Mouse (Mus musculus): ENCODE measurements around the gene Pdcd7. TPM values are rescaled to one million over a fixed set of nuclear protein-coding genes. Genes with fewer than 3 reads are reported as not detected.
"Not testable (repeated sequence)": the region's sequence is repeated elsewhere in the genome, so short reads cannot be mapped to it uniquely, and the experiment has no call there.

Pdcd7 gene
- 10 to 100 TPM; 18.0 to 18.6 TPM for total RNA-seq (2021)
- long read RNA-seq, experiment 1, transcript Pdcd7-201 (5 exons, 2,419 nt) = major isoform, 21 of 21 reads
- long read RNA-seq, experiment 1, partial matches to known transcripts = 0 of 21 reads
- long read RNA-seq, experiment 1, other reads (novel, unspliced or antisense) = 0 of 21 reads
- long read RNA-seq, experiment 2, transcript Pdcd7-201 (5 exons, 2,419 nt) = major isoform, 83 of 95 reads
- long read RNA-seq, experiment 2, partial matches to known transcripts = 9 of 95 reads
- long read RNA-seq, experiment 2, other reads (novel, unspliced or antisense) = 3 of 95 reads

DNA sequence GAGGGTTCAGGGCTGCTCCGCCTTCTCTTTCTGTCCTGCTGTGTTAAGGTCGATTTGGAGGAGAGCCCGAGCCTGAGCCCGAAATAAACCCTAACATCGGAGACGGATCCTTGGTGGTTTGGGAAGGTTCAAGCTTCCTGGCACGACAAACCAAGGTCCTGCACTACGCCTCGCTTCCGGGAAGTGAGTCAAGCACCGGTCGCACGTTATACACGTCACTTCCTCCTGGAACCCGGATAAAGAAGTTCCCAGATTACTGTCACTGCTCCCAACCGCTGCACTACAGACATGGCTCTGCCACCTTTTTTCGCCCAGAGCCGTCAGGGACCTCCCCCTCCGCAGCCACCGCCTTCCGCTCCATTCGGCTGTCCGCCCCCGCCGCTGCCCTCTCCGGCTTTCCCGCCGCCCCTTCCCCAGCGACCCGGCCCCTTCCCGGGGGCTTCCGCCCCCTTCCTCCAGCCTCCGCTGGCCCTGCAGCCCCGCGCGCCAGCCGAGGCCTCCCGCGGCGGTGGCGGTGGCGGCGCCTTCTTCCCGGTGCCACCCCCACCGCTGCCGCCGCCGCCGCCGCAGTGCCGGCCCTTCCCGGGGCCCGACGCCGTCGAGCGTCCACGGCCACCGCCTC, at the start of gene Pdcd7:
Pdcd7 (plus strand) TSS at position 251 of the 622 bp plus-strand sequence.
- peak; percentile 92 to 93 for DNase-seq (ENCODE audit: low spot score in 2 of 2)

GRCm38 (mm10) chr9:65297056-65297455, 48.8 kb upstream of the Pdcd7 start:
- DNase-seq (ENCODE audit: low spot score in 2 of 2) = no peak

DNA sequence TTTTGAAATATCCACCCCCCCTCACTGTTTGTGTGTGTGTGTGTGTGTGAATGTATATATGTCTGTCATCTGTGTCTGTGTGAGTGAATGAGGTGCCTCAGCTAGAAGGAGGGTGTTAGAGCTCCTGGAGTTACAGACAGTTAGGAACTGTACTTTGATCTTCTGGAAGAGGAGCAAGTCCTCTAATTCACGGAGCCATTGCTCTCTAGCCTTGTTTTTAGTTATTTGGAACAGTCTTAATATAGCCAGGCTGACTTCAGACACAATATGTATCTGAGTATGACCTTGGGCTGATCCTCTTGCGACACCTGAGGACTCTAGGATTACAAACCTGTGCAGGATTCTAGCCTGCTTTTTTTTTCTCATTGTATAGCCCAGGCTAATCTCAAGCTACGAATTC, 47.1 kb upstream of the Pdcd7 start:
- DNase-seq (ENCODE audit: low spot score in 2 of 2) = no peak

- no peak for DNase-seq (ENCODE audit: low spot score in 2 of 2)
Observed at GRCm38 (mm10) chr9:65299650-65300049, 46.3 kb upstream of the Pdcd7 start.

DNA sequence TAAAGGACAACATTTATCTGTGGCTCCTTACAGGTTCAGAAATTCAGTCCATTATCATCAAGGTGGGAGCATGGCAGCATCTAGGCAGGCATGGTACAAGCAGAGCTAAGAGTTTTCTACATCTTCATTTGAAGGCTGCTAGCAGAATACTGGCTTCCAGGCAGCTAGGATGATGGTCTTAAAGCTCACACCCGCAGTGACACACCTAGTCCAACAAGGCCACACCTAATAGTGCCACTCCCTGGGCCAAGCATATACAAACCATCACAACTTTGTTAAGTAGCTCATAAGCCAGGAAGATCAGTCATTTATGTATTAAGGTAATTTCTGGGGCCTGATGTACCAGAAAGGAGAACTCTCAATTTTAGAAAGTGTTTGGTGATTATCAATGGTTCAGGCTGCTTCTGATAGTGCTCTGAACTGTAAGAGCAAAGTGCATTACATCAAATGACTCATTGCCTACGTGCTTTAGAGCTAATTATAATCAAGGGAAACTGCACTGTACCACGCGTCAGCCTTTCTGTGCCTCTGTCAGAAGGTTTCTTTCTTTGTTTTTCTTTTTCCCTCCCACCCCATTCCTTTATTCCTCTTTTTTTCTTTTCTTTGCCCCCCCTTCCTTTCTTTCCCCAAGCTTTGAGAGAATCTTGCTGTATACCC, 43.4 kb upstream of the Pdcd7 start:
- no peak for DNase-seq (ENCODE audit: low spot score in 2 of 2)

- no peak for DNase-seq (ENCODE audit: low spot score in 2 of 2)
Observed at GRCm38 (mm10) chr9:65303586-65303985, 42.3 kb upstream of the Pdcd7 start.

DNA sequence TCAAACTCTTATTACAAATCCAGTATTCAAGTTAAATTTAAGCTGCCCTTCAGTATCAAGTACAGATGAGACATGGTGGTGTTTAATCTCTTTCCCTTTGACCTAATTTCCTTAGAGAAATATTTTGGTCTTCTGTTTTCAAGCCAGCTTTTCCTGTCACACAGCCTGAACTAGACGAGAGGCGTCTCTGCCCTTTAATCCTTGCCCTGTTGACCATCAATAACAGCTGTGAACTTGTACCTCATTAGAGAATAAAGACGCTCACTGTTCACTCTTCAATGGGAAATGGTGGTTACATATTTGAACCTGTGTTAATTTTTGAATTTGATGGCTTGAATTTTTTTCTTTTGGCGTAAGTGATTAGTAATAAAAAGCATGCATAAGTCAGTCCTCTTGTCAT, 41.6 kb upstream of the Pdcd7 start:
- DNase-seq (ENCODE audit: low spot score in 2 of 2) = no peak

DNA sequence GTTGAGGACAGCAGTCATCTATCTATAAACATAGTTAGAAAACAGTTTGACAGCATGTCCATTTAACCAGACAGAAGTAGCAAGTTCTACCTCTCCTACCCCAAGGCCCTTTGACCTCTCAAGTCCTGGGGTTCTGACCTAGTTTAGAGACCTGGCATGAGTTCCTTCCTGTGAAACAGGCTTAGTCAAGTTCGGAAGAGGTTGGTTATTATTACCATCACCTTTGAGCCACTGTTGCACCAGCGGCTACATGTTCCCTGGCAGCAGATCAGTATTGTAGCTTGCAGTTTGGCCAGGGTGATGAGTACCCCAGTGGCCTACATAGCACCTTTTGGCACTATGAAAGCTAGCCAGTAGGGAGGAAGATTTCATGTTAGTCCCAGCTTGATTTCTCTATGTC, 39.2 kb upstream of the Pdcd7 start:
- no peak for DNase-seq (ENCODE audit: low spot score in 2 of 2)

- DNase-seq (ENCODE audit: low spot score in 2 of 2) = no peak
Observed at GRCm38 (mm10) chr9:65308011-65308410, 37.9 kb upstream of the Pdcd7 start.

DNA sequence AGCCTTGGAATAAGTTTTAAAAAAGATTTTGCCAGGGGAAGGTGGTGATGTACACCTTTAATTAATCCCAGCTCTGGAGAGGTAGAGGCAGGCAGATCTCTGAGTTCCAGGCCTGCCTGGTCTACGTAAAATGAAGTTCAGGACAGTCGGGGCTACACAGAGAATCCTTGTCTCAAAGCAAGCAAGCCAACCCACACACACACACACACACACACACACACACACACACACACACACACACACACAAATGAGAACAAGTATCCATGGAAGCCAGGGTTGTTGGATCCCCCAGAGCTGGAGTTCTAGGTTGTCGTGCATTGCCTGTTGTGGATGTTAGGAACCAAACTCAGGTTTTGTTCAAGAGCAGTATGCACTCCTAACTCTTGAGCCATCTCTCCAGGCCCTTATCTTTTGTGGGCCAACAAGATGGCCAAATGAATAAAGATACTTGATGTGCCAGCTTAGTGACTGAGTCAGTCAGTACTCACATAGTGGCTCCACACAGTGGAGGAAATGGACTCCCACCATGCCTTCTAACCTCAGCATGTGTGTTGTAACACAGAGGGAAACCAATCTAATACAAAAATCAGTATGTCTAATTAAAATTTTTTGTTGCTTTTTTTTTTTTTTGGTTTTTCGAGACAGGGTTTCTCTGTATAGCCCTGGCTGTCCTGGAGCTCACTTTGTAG, 33.1 kb upstream of the Pdcd7 start:
- DNase-seq (ENCODE audit: low spot score in 2 of 2) = no peak

GRCm38 (mm10) chr9:65313846-65314245, 32.1 kb upstream of the Pdcd7 start:
- DNase-seq (ENCODE audit: low spot score in 2 of 2) = no peak

DNA sequence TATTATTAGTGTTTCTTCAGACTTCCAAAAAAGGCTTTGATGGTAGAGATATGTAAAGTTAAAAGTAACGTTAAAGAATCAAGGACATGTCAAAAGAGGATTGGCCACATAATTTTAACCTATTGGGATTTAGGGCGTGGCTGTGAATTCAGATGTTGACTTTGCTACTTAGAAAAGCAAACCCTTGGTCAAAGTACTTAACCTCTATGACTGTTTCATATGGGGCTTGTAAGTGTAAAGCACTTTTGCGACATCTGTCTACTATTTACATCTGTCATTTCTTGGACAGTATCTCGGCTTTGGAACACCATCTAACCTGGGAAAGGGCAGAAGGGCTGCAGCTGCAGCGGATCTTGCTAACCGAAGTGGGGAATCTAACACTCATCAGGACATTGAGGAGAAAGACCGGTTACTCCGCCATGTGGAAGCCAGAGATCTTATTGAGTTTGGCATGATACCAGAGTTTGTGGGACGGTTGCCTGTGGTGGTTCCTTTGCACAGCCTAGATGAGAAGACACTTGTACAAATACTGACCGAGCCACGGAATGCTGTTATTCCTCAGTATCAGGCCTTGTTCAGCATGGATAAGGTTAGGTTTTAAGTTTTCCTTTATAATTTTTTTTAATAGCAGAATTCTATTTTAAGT, 23.5 kb upstream of the Pdcd7 start:
- no peak for DNase-seq (ENCODE audit: low spot score in 2 of 2)

- no peak for DNase-seq (ENCODE audit: low spot score in 2 of 2)
Observed at GRCm38 (mm10) chr9:65325971-65326370, 19.9 kb upstream of the Pdcd7 start.

DNA sequence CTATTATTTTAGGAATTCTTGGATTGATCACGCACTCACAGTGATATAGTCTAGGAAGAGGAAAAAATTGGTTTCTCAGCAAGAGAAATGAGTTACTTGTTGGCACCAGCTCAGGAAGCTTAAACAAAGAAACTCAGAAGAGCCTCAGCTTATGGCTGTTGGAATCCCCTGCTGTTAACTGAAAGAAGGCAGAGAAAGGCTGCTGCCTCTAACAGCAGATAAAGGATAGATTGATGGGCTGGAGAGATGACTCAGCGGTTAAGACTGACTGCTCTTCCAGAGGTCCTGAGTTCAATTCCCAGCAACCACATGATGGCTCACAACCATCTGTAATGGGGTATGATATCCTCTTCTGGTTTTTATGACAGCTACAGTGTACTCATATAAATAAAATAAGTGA, 18.5 kb upstream of the Pdcd7 start:
- no peak for DNase-seq (ENCODE audit: low spot score in 2 of 2)

- DNase-seq (ENCODE audit: low spot score in 2 of 2) = no peak
Observed at GRCm38 (mm10) chr9:65333958-65334357, 11.9 kb upstream of the Pdcd7 start.

- no peak for DNase-seq (ENCODE audit: low spot score in 2 of 2)
Observed at GRCm38 (mm10) chr9:65339146-65339545, 6.8 kb upstream of the Pdcd7 start.

DNA sequence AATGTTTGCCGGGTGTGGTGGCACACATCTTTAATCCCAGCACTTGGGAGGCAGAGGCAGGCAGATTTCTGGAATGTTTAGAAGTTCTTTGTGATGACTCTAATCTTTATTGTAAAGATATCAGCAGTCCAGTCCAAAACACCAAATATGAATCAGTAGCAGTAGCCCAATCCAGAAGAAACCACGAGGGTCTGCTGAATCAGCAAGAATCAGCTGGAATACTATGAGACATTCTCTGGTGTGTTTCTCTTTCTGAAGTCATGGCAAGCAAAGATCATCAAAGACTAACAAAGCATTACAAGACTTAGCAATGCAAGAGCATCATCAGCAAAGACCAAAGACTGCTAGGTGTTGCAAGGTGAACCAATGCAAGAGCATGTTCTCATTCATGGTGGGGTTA, 5.5 kb upstream of the Pdcd7 start:
- no peak for DNase-seq (ENCODE audit: low spot score in 2 of 2)

- DNase-seq (ENCODE audit: low spot score in 2 of 2) = not testable (repeated sequence)
Observed at GRCm38 (mm10) chr9:65345439-65345838, 465 bp upstream of the Pdcd7 start.

DNA sequence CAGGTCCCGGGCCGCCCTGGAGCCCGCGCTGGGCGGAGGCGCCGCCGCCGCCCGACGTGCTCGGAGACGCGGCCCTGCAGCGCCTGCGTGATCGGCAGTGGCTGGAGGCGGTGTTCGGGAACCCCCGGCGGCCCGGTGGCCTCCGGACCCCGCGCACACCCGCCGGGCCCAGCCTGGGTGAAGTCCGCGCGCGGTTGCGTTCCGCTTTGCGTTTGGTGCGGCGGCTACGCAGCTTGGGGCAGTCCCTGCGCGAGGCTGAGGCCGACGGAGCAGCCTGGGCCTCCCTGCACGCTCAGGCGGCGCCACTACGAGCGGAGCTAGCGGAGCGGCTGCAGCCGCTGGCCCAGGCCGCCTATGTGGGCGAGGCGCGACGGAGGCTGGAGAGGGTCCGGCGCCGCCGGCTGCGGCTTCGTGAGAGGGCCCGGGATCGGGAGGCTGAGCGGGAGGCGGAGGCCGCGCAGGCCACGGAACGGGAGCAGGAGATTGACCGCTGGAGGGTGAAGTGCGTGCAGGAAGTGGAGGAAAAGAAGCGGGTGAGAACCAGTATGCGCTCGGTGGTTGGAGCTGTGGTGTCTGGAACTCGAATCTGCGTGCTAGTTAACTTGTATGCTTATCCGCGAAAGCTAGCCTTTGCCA, 690 bp downstream of the Pdcd7 start:
- DNase-seq (ENCODE audit: low spot score in 2 of 2) = peak; percentile 49 to 50

DNA sequence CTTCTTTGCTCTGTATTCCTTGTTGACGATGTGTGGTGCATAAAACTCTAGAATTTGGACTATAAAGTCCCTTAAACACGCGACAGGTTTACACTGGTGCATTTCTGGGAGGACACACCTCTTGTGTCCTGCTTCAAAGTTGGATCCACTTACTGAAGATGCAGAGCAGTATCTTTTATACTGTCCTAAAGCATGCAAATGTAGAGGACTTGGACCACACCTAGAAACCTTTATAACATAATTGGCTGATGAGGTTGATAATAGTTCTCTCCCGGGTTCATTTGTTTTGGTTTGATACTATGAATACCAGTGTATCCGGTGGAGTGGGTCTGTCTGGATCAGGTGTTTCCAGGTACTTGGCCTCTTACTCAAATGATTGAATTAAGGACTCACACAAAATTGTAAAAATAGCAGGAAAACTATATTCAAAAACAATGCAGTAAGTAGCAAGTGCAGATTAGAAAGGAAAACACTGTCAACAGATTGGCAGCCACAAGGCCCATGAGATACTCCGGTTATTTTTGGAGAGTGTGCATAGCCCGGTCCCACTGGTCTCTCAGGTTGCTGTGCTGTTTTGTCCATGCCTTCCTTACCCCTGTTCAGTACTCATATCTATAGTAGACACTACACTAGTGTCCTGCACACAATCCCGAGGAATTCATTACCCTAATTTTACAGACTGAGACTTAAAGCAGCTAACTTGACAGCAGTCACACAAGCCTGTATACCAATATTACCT, 1.4 kb downstream of the Pdcd7 start:
- DNase-seq (ENCODE audit: low spot score in 2 of 2) = no peak
